Mouse (Mus musculus): ENCODE data around the gene Pitpna. TPM values are rescaled to one million over a fixed set of nuclear protein-coding genes. Genes with fewer than 3 reads are reported as not detected.
"Not testable (repeated sequence)": the region's sequence is repeated elsewhere in the genome, so short reads cannot be mapped to it uniquely, and the experiment has no call there.

Gene Pitpna
- total RNA-seq, 2 experiments from 2014 or later = 315 to 349 TPM

GRCm38 (mm10) chr11:75583521-75583920 lies 4.4 kb upstream of the Pitpna start:
- no peak for DNase-seq (ENCODE audit: low spot score in 2 of 2)
- intact Hi-C loops (cut with DNase I) = no loop called here

DNA sequence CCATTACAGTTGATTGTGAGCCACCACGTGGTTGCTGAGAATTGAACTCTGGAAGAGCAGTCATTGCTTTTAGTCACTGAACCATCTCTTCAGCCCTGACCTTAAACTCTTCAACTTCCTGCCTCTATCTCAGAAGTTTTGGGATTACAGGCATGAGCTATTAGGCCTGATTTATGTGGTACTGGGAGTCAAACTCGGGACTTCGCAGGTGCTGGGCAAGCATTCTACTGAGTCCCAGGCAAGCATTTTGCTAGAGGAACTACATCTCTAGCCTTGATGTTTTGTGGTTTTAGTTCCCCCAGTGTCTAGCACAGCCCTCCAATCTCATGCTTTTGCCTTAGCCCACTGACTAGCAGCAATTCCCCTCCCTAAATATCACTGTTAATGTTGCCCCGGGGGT lies 2.8 kb upstream of the Pitpna start:
- DNase-seq (ENCODE audit: low spot score in 2 of 2) = no peak
- intact Hi-C loops (cut with DNase I) = no loop called here

GRCm38 (mm10) chr11:75585978-75586377 lies 1.9 kb upstream of the Pitpna start:
- no peak for DNase-seq (ENCODE audit: low spot score in 2 of 2)
- intact Hi-C loops (cut with DNase I) = no loop called here

DNA sequence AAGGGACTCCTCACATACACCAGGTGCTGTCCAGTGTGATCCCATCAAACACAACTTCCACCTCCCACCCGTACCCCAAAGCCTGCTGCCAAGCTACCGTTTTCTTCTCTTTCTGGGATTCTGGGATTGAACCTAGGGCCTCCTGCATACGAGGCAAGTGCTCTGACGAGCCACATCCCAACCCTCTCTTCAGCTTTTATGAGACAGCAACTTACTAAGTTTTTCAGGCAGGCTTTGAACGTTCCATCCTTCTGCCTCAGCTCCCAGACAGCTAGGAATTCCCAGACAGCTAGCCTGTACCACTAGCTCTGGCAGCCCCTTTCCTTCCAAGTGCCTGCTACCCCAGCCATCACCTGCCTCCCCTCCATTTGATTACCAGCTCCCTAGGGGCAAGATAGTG lies 934 bp upstream of the Pitpna start:
- intact Hi-C loops (cut with DNase I) = no loop called here
- no peak for DNase-seq (ENCODE audit: low spot score in 2 of 2)

DNA sequence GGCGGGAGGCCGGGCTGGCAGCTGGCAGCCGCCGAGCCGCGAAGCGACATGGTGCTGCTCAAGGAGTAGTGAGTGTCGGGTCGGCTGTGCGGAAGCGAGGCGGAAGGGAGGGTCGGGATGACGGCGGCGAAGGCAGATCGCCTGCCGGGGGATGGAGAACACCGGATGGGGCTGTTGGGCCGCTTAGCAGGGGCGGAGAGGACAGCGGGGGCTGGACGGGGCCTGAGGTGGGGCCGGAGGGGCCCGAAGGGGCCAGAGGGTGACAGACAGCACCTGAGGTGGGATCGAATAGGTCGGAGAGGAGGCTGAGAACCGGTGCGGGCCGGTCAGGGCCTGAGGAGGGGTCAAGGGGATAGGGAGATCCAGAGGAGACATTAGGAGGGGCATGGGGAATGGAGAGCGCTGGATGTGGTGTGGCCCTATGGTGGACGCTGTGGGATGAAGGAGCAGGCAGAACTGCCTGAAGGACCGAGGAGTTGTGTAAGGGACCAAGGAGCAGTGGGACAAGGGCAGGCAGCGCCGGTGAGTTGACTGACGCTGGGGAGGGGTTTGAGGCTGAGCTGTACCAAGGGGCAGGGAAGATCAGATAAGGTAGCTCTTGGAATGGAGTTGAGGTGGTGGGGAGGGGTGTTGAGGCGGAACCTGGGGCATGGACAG lies 516 bp downstream of the Pitpna start:
- intact Hi-C loops (cut with DNase I) = no loop called here
- no peak for DNase-seq (ENCODE audit: low spot score in 2 of 2)

DNA sequence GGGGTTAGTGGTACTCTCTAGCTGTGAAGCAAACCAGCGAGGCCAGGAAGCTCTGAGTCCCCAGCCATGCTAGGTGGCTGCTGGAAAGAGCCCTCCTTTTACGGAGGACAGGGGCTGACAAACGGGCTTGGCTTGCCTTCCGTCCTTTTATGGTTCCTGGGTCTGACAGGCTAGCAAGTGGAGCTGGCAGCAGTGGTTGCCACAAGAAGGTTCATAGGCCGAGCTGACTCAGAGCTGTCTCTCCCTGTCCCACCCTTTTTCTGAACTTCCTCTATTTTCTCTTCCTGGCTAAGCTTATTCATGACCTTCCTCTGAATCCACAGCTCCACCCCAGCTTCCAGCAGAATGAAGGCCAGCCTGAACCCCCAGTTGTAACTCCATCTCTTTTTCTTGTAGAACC lies 4.7 kb downstream of the Pitpna start:
- no peak for DNase-seq (ENCODE audit: low spot score in 2 of 2)
- intact Hi-C loops (cut with DNase I) = no loop called here

GRCm38 (mm10) chr11:75594431-75594830 lies 6.5 kb downstream of the Pitpna start:
- DNase-seq (ENCODE audit: low spot score in 2 of 2) = no peak
- intact Hi-C loops (cut with DNase I) = no loop called here

- intact Hi-C loops (cut with DNase I) = no loop called here
- DNase-seq (ENCODE audit: low spot score in 2 of 2) = no peak
Observed at GRCm38 (mm10) chr11:75595404-75595803, 7.5 kb downstream of the Pitpna start.

GRCm38 (mm10) chr11:75595816-75596215 lies 7.9 kb downstream of the Pitpna start:
- DNase-seq (ENCODE audit: low spot score in 2 of 2) = no peak
- intact Hi-C loops (cut with DNase I) = no loop called here

DNA sequence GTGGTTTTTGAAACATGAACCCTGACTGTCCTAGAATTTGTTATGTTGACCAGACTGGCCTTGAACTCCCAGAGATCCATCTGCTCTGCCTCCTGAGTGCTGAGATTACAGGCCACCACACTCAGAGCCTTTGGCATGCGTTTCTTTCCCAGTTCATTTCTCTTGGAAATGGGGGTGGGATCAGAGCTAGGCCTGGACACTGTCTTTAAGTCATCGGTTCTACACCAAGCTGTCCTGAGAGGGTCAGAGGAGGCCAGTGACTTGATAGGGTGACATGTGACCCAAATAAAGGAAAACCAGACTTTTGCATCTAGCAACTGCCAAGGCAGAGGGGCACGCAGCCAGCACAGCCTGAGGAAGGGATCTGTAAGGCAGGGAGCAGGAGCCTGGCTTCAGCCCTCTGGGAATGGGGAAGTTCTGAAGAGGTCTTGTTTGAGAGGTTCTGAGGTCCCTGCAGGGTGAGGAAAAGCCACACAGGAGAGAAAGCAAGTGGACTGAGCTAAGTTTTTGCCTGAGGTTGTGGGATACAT lies 8.9 kb downstream of the Pitpna start:
- DNase-seq (ENCODE audit: low spot score in 2 of 2) = no peak
- intact Hi-C loops (cut with DNase I) = no loop called here

DNA sequence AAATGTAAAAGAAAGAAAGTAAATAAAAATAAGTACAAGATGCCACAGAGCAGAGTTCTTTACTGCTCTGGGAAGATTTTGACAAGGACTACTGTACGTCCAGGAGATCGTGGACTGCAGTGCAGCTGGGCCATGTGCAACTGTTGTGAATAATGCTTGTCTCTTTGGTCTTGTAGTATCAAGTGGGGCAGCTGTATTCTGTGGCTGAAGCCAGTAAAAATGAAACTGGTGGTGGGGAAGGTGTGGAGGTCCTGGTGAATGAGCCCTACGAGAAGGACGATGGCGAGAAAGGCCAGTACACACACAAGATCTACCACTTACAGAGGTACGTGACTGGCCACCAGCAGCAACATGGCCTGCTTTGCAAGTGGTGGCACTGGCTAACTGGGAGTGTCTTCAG lies 10.1 kb downstream of the Pitpna start:
- no peak for DNase-seq (ENCODE audit: low spot score in 2 of 2)
- intact Hi-C loops (cut with DNase I) = no loop called here

DNA sequence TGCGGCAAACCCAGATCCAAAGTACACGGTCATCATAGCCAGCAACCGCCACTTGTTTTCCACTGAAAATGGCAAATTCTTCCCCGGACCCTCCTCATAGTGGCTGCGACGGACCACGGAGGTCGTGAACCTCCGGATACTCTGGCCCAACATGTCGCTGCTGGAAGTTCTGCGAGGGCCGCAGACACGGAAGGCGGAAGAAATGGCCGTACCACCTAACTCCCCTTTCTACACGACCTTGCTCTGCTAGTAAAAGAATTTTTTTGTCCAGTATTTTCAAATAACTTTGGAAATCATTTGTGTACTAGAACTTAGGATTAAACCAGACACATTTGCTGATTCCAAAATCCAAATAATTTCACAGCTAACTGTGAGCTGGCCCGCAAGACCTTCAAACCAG lies 11.9 kb downstream of the Pitpna start:
- intact Hi-C loops (cut with DNase I) = not testable (repeated sequence)

DNA sequence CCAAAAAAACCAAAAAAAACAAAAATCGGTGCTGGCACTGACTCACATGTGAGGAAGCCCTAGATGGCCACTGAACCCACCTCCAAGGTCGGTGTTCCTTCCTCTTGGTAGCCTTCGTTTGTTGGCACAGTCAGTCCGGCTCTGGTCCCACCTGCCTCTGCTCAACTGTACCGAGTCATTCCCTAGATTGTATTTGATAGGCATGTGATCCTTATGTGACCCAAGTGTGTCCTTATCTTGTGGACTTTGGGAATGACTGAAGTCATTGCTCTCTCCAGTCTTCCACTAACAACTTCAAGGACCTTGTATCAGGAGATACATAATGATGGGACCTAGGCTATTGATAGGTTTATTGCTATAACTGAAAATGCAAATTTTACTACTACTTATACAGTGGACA lies 16.9 kb downstream of the Pitpna start:
- DNase-seq (ENCODE audit: low spot score in 2 of 2) = no peak
- intact Hi-C loops (cut with DNase I) = no loop called here

More for the DNA sequence above, 11.9 kb downstream of the Pitpna start:
- DNase-seq (ENCODE audit: low spot score in 2 of 2) = not testable (repeated sequence)

DNA sequence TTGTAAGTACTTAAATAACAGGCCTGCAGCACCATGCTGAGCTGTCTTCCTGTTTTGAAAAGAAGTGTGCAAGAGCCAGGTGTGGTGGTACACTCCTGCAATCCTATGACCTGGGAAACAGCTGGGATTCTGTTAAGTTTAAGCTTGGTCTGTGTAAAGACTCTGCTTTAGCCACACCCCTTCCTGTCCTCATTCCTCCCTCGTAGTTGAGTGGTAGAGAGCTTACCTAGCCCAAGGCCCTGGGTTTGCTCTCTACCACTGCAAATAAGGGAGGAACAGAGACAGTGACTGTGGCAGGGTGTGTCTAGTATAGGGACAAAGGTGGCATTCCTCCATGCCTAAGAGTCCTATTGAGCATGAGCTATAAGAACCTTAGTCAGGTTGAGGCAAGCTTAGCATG lies 17.4 kb downstream of the Pitpna start:
- intact Hi-C loops (cut with DNase I) = no loop called here
- DNase-seq (ENCODE audit: low spot score in 2 of 2) = no peak

DNA sequence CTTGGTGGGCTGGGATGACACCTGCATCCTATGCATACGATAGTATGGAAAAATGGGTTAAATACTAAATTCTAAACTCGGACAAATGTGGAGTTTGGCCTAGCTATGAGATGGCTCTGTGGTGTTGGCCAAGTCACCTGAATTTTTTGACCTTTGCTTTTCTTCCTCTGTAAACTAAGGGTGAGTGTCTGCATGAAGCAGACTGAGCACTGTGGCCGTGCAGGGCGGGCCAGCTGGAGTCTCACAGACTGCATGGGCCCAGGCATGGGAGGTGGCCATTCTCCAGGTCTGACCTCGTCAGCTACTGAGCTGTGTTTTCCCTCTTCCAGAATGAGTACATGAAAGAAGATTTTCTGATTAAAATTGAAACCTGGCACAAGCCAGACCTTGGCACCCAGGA lies 20.9 kb downstream of the Pitpna start:
- no peak for DNase-seq (ENCODE audit: low spot score in 2 of 2)
- intact Hi-C loops (cut with DNase I) = no loop called here

- intact Hi-C loops (cut with DNase I) = no loop called here
- no peak for DNase-seq (ENCODE audit: low spot score in 2 of 2)
Observed at GRCm38 (mm10) chr11:75610021-75610420, 22.1 kb downstream of the Pitpna start.

DNA sequence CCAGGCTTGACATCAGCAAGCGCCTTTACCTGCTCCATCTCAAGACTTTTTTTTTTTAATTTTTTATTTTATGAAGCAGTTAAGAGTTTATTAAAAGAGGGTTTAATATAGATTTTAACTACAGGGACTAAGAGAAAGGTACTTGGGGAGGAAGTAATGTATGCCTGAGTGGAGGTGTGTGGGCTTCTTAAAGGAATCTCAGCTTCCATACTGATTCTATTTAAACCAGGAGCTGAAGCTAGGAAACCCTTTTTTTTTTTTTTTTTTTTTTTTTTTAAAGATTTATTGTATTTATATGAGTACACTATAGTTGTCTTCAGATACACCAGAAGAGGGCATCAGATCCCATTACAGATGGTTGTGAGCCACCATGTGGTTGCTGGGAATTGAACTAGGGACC lies 26.9 kb downstream of the Pitpna start:
- no peak for DNase-seq (ENCODE audit: low spot score in 2 of 2)
- intact Hi-C loops (cut with DNase I) = no loop called here

DNA sequence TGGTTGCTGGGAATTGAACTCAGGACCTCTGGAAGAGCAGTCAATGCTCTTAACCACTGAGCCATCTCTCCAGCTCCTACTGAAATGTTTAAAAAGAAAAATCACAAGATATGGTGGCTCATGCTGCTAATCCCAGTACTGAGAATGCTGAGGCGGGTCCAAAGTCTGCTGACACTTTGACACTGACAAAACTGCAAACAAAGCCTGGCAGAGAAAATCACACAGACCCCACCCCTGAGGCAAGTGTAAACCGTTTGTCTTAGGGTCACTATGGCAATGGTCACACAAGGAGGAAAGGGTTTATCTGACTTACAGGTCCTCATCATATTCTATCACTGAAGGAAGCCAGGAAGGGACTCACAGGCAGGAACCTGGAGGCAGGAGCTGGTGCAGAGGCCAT lies 27.7 kb downstream of the Pitpna start:
- intact Hi-C loops (cut with DNase I) = no loop called here
- DNase-seq (ENCODE audit: low spot score in 2 of 2) = no peak

DNA sequence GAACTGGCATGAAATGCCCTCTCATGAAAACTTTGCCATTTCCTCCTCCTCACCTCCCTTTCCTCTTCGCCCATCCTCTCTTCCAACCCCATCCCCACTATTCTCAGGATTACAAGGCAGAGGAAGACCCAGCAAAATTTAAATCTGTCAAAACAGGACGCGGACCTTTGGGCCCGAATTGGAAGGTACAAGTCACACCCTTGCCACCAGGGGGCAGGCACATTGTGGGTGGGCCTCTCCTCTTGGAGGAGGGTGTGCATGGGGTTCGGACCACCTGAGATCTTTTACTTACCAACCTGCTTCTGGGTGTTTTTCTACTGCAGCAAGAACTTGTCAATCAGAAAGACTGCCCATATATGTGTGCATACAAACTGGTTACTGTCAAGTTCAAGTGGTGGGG lies 31.2 kb downstream of the Pitpna start:
- intact Hi-C loops (cut with DNase I) = no loop called here
- no peak for DNase-seq (ENCODE audit: low spot score in 2 of 2)

GRCm38 (mm10) chr11:75620136-75620780 lies 32.4 kb downstream of the Pitpna start:
- intact Hi-C loops (cut with DNase I) = no loop called here
- DNase-seq (ENCODE audit: low spot score in 2 of 2) = peak; percentile 57 to 59

DNA sequence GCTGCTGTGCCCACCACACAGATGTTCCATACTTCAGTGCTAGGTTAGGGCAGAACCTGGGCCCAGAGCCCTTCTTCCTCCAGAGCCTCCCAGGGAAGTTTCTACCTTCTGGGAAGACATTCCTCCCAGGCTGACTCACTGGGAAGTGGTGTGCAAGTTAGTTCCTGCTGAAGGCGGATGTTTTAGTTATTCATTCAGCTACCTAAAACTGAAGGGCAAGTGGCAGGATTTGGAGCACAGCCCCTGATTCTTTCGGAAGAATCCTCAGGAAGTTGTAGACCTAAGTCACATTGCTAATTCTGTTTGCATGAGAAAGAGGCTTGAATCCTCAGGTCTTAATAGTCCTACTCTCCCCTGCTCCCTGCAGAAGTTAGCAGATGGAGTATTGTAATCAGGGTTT lies 33.5 kb downstream of the Pitpna start:
- DNase-seq (ENCODE audit: low spot score in 2 of 2) = no peak
- intact Hi-C loops (cut with DNase I) = no loop called here

Data from left cerebral cortex, postnatal 36 days (tissue).